Comparison of ENCODE assay signal across 14 mouse cellular contexts in genomic region chr1:143960340-143960739, GRCm38 (mm10).
"Had no signal": no experiment of that assay in that cellular context is flagged by ENCODE, and none has a peak within 500 bp of the region (broad histone marks: within the 10 kb centered on the region; RNA-seq: fewer than 3 reads in every experiment).

No protein-coding gene starts in this region.

- DNase-seq: lung, adult 18-20 months; lung, embryonic 14.5 days; lung, postnatal 14 days; lung, postnatal 36 days; retina, postnatal 1 day; right cerebral cortex, adult 18-20 months; right cerebral cortex, postnatal 25 days; right cerebral cortex, postnatal 4 days; spleen, adult 18-20 months; thymus, adult 18-20 months; thymus, postnatal 14 days; thymus, postnatal 36 days had no signal

- ATAC-seq: midbrain, embryonic 13.5 days; midbrain, embryonic 15.5 days had no signal
